Mouse (Mus musculus): Measurements from ENCODE around the gene AC109138.7. TPM values are rescaled to one million over a fixed set of nuclear protein-coding genes. Genes with fewer than 3 reads are reported as not detected.
"Not testable (repeated sequence)": the region's sequence is repeated elsewhere in the genome, so short reads cannot be mapped to it uniquely, and the experiment has no call there.

Gene AC109138.7
- total RNA-seq, 2 experiments from 2014 or later = not detected

- no peak for DNase-seq (ENCODE audit: low spot score in 2 of 2)
- Histone ChIP-seq H3K27ac (no peak overlapping the region), H3K4me3 (no peak overlapping the region)
- TF ChIP-seq CTCF (conservative IDR thresholded peaks at IDR 0.05) = no peak
These were observed 14.7 kb downstream of the AC109138.7 start for GRCm38 (mm10) chr19:4228891-4229290.

GRCm38 (mm10) chr19:4229451-4230076 is 15.4 kb downstream of the AC109138.7 start:
- Histone ChIP-seq H3K4me3 (no peak overlapping the region), H3K27ac (peak overlapping the region; percentile 96)
- DNase-seq (ENCODE audit: low spot score in 2 of 2) = no peak
- TF ChIP-seq CTCF (conservative IDR thresholded peaks at IDR 0.05) = no peak

GRCm38 (mm10) chr19:4230415-4230814 is 16.3 kb downstream of the AC109138.7 start:
- H3K4me3 ChIP-seq = no peak overlapping the region
- TF ChIP-seq CTCF (conservative IDR thresholded peaks at IDR 0.05) = no peak
- peak overlapping the region; percentile 96 for H3K27ac ChIP-seq
- no peak for DNase-seq (ENCODE audit: low spot score in 2 of 2)

- peak; percentile 95 to 97 for DNase-seq (ENCODE audit: low spot score in 2 of 2)
- H3K27ac ChIP-seq = peak within 1 kb of the TSS; percentile 96
- peak within 1 kb of the TSS; percentile 78 for H3K4me3 ChIP-seq
- TF ChIP-seq CTCF (conservative IDR thresholded peaks at IDR 0.05) = no peak
These were observed 17.4 kb downstream of the AC109138.7 start, which contains the start of gene Pold4 for GRCm38 (mm10) chr19:4231253-4232185. Pold4 (plus strand) TSS chr19:4231899.

GRCm38 (mm10) chr19:4232186-4232572 is 18.0 kb downstream of the AC109138.7 start:
- Histone ChIP-seq H3K27ac (peak overlapping the region; percentile 96), H3K4me3 (peak overlapping the region; percentile 78)
- no peak for TF ChIP-seq CTCF (conservative IDR thresholded peaks at IDR 0.05)
- peak in 1 of 2 experiments; percentile 36 for DNase-seq (ENCODE audit: low spot score in 2 of 2)

GRCm38 (mm10) chr19:4232651-4233050 is 18.5 kb downstream of the AC109138.7 start:
- Histone ChIP-seq H3K27ac (peak overlapping the region; percentile 71), H3K4me3 (peak overlapping the region; percentile 78; the same call in 1 of the 2 replicates)
- DNase-seq (ENCODE audit: low spot score in 2 of 2) = no peak
- no peak for TF ChIP-seq CTCF (conservative IDR thresholded peaks at IDR 0.05)

GRCm38 (mm10) chr19:4234548-4234947 is 20.4 kb downstream of the AC109138.7 start:
- TF ChIP-seq CTCF (conservative IDR thresholded peaks at IDR 0.05) = no peak
- no peak for DNase-seq (ENCODE audit: low spot score in 2 of 2)
- Histone ChIP-seq H3K27ac (no peak overlapping the region), H3K4me3 (no peak overlapping the region)

GRCm38 (mm10) chr19:4240247-4240668 is 26.1 kb downstream of the AC109138.7 start:
- H3K4me3 ChIP-seq = no peak overlapping the region
- DNase-seq (ENCODE audit: low spot score in 2 of 2) = no peak
- no peak for TF ChIP-seq CTCF (conservative IDR thresholded peaks at IDR 0.05)
- no peak overlapping the region for H3K27ac ChIP-seq

GRCm38 (mm10) chr19:4242416-4242815 is 28.3 kb downstream of the AC109138.7 start:
- no peak for DNase-seq (ENCODE audit: low spot score in 2 of 2)
- no peak overlapping the region for H3K4me3 ChIP-seq
- no peak overlapping the region for H3K27ac ChIP-seq
- peak; percentile 41 for TF ChIP-seq CTCF (conservative IDR thresholded peaks at IDR 0.05)

- Histone ChIP-seq H3K27ac (no peak overlapping the region), H3K4me3 (no peak overlapping the region)
- TF ChIP-seq CTCF (conservative IDR thresholded peaks at IDR 0.05) = no peak
- no peak for DNase-seq (ENCODE audit: low spot score in 2 of 2)
These were observed 30.6 kb downstream of the AC109138.7 start for GRCm38 (mm10) chr19:4244775-4245174.

GRCm38 (mm10) chr19:4247010-4247409 is 32.9 kb downstream of the AC109138.7 start:
- Histone ChIP-seq H3K27ac (no peak overlapping the region), H3K4me3 (no peak overlapping the region)
- DNase-seq (ENCODE audit: low spot score in 2 of 2) = no peak
- peak; percentile 66 for TF ChIP-seq CTCF (conservative IDR thresholded peaks at IDR 0.05)

GRCm38 (mm10) chr19:4248683-4249082 is 34.5 kb downstream of the AC109138.7 start:
- not testable (repeated sequence) for DNase-seq (ENCODE audit: low spot score in 2 of 2); H3K4me3 ChIP-seq; H3K27ac ChIP-seq

GRCm38 (mm10) chr19:4254230-4254629 is 40.1 kb downstream of the AC109138.7 start:
- DNase-seq (ENCODE audit: low spot score in 2 of 2) = no peak
- Histone ChIP-seq H3K27ac (no peak overlapping the region), H3K4me3 (no peak overlapping the region)
- no peak for TF ChIP-seq CTCF (conservative IDR thresholded peaks at IDR 0.05)
